Mouse (Mus musculus) C2C12 (cell line): ENCODE measurements around the gene Tmem258.

Experiments
- CTCF ChIP-seq: IDR thresholded peaks from one replicate; pipeline ENCODE4 v1.5.1; 2011; ENCODE audit not compliant: control insufficient read depth, insufficient read depth, insufficient read length
- USF1 ChIP-seq: IDR thresholded peaks from one replicate; pipeline ENCODE4 v1.6.1; 2011; ENCODE audit warnings: low read depth, mild to moderate bottlenecking, control low read depth, moderate library complexity

- TF ChIP-seq CTCF (no peak), USF1 (no peak)
Measured at GRCm38 (mm10) chr19:10188281-10188811, 15.5 kb upstream of the Tmem258 start.
